Mouse (Mus musculus) granulocyte monocyte progenitor cell, adult 5-6 weeks (primary cell): ENCODE measurements at regions not wholly inside any gene's neighbourhood (a gene's known extent, or its start where the extent isn't known, plus 50 kb on each side); places are given as distances from the start of the nearest gene placed in this dataset.
A peak's percentile ranks its signal among the peaks of the same experiment; 100 is the strongest.
"Not testable (repeated sequence)": the region's sequence is repeated elsewhere in the genome, so short reads cannot be mapped to it uniquely, and the experiment has no call there.

Experiments
- ATAC-seq: replicated peaks from 2 replicates; pipeline ENCODE4 v1.8.0; 2016; ENCODE audit warnings: mild to moderate bottlenecking, moderate TSS enrichment, inconsistent platforms; ENCODE audit not compliant: poor library complexity, severe bottlenecking

GRCm38 (mm10) chr4:35350465-35350864 is 124.5 kb upstream of the C9orf72 start:
- ATAC-seq: no peak

- ATAC-seq: no peak
Observed at GRCm38 (mm10) chr4:35347609-35348008, 121.6 kb upstream of the C9orf72 start.

- no peak for ATAC-seq
Observed at GRCm38 (mm10) chr4:35343751-35344150, 117.8 kb upstream of the C9orf72 start.

GRCm38 (mm10) chr4:35331161-35331560 is 105.2 kb upstream of the C9orf72 start:
- no peak for ATAC-seq

GRCm38 (mm10) chr4:35325300-35325699 is 99.3 kb upstream of the C9orf72 start:
- no peak for ATAC-seq

- ATAC-seq: no peak
Observed at GRCm38 (mm10) chr4:35322432-35323173, 96.6 kb upstream of the C9orf72 start.

GRCm38 (mm10) chr4:35310396-35310977 is 84.5 kb upstream of the C9orf72 start:
- peak; percentile 75 for ATAC-seq

- ATAC-seq: no peak
Observed at GRCm38 (mm10) chr4:35308221-35308620, 82.2 kb upstream of the C9orf72 start.

- no peak for ATAC-seq
Observed at GRCm38 (mm10) chr4:35305210-35305609, 79.2 kb upstream of the C9orf72 start.

GRCm38 (mm10) chr4:35300848-35301247 is 74.9 kb upstream of the C9orf72 start:
- ATAC-seq: no peak

GRCm38 (mm10) chr4:35300374-35300773 is 74.4 kb upstream of the C9orf72 start:
- ATAC-seq: not testable (repeated sequence)

GRCm38 (mm10) chr4:35284611-35285010 is 58.6 kb upstream of the C9orf72 start:
- ATAC-seq: no peak
